ENCODE assay signal across 20 mouse cellular contexts in the genomic region with DNA sequence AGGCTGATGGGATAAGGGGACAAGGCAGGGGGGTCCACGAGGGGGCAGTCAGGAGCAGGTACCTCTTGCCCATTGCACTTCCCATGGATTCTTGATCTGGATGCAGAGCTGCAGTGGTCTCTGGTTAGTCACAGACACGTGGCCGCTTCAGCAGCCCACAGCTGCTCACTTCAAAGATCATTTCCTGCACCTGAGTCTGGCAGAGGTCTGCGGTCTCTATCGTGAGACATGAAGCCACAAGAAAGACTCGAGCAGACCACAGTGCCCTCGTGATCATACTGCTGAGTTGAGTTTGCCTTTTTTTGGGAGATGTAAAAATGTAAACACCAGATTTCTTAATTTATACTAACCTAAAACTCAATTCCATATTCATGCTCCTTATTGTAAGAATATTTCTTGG. TPM values are rescaled to one million over a fixed set of nuclear protein-coding genes. Genes with fewer than 3 reads are reported as not detected.
DNase-seq lines count a peak whose midpoint lies in the region; ATAC-seq and TF ChIP-seq lines count a peak whose summit lies in the region.
"Had no signal": no experiment of that assay in that cellular context is flagged by ENCODE, and none has a peak within 500 bp of the region (broad histone marks: within the 10 kb centered on the region; RNA-seq: fewer than 3 reads in every experiment).

No protein-coding gene starts in this region.

- H3K4me2 ChIP-seq in CH12.LX (ENCODE audit: insufficient read depth, low read depth, poor library complexity, severe bottlenecking), result no peak overlapping the region
- no peak overlapping the region for H3K4me2 ChIP-seq in kidney, embryonic 14.5 days (replicated peaks; ENCODE audit: low read depth, low read length)
- H3K4me2 ChIP-seq: hindbrain, embryonic 12.5 days; limb, embryonic 13.5 days had no signal

- no peak for TF ChIP-seq POLR2A in CH12.LX (IDR thresholded peaks at IDR 0.05; ENCODE audit: low read depth, low read length)

- H3K4me3 ChIP-seq in CH12.LX (replicated peaks in 1 of 3; ENCODE audit: low read depth in 2 of 3, low read length in 2 of 3, poor library complexity in 1 of 3), result no peak overlapping the region
- H3K4me3 ChIP-seq in kidney, embryonic 14.5 days (ENCODE audit: low read length), result no peak overlapping the region
- H3K4me3 ChIP-seq: erythroblast, embryonic 14.5 days; hindbrain, embryonic 12.5 days; left cerebral cortex, adult 2 months; limb, embryonic 13.5 days; megakaryocyte, embryonic 14.5 days had no signal

- DNase-seq in CD4-positive helper T cell, adult 2 months (ENCODE audit: low read depth, low spot score), result peak; percentile 89
- DNase-seq in CH12.LX (ENCODE audit: extremely low read depth), result peak; percentile 52
- DNase-seq in thymus, postnatal 10 days (ENCODE audit: low spot score in 2 of 2), result peak; percentile 48 to 59
- no peak for DNase-seq in frontal cortex, postnatal 10 days (ENCODE audit: low spot score in 2 of 2)
- no peak for DNase-seq in cerebellum, postnatal 4 days (ENCODE audit: low spot score in 2 of 2)
- no peak for DNase-seq in right cerebral cortex, postnatal 36 days (ENCODE audit: low spot score in 2 of 2)
- DNase-seq: cerebellum, postnatal 14 days; right cerebral cortex, postnatal 4 days had no signal

- no peak for TF ChIP-seq CTCF in CH12.LX (conservative IDR thresholded peaks at IDR 0.05 in 1 of 2, IDR thresholded peaks at IDR 0.05 in 1 of 2; ENCODE audit: low read depth in 2 of 2, low read length in 2 of 2)

- H3K9ac ChIP-seq in CH12.LX (ENCODE audit: insufficient read depth, low read depth), result no peak overlapping the region
- no peak overlapping the region for H3K9ac ChIP-seq in kidney, embryonic 14.5 days (ENCODE audit: low read depth, low read length)
- H3K9ac ChIP-seq: hindbrain, embryonic 12.5 days; limb, embryonic 13.5 days; liver, embryonic 14.5 days had no signal

- in situ Hi-C loops in CH12.LX (cut with MboI; ENCODE audit: low pct_ligation_motif_present, low pct_unique_long_range_greater_than_20kb, low sequenced_read_pairs), result loop anchor here (25.0 kb wide), 1 partner anchor 1227 kb away; no protein-coding TSS in a partner anchor

- no peak for TF ChIP-seq EP300 in CH12.LX (IDR thresholded peaks at IDR 0.05; ENCODE audit: low read length)

- no peaks in the 10 kb centered on the region for H3K79me2 ChIP-seq in CH12.LX (replicated peaks; ENCODE audit: control insufficient read depth, extremely low read depth, insufficient read depth, poor library complexity, severe bottlenecking)

- H3K4me1 ChIP-seq in CH12.LX (ENCODE audit: control insufficient read depth in 1 of 2, insufficient read depth in 2 of 2), result peaks cover 2 to 27% of the 10 kb centered on the region in 2 experiments; a peak in 3 of 4 replicates
- 0 out of 2 replicates have a peak, but pooled peaks cover 3% of the 10 kb centered on the region for H3K4me1 ChIP-seq in kidney, embryonic 14.5 days (ENCODE audit: control insufficient read depth, insufficient read depth, low read length)

- H3K9me3 ChIP-seq in CH12.LX (replicated peaks; ENCODE audit: low read length), result peaks cover 43% of the 10 kb centered on the region
- H3K9me3 ChIP-seq in kidney, embryonic 14.5 days (ENCODE audit: control insufficient read depth, low read length), result no peaks in the 10 kb centered on the region
- H3K9me3 ChIP-seq: hindbrain, embryonic 12.5 days; limb, embryonic 13.5 days had no signal

- ATAC-seq in megakaryocyte, adult 5-6 weeks (ENCODE audit: poor library complexity, severe bottlenecking), result peak; percentile 54
- no peak for ATAC-seq in kidney, embryonic 14.5 days (ENCODE audit: low FRiP score, low TSS enrichment)
- ATAC-seq: forebrain, embryonic 16.5 days; intestine, embryonic 16.5 days; midbrain, embryonic 16.5 days had no signal

- WGBS in kidney, embryonic 14.5 days, result 66% methylated on average over 7 of the region's 7 CpGs

- dilution Hi-C loops in CH12.LX (cut with MboI; ENCODE audit: extremely low pct_ligation_motif_present, extremely low pct_unique_long_range_greater_than_20kb, low sequenced_read_pairs), result no loop called here

- peaks cover 21% of the 10 kb centered on the region for H3K27me3 ChIP-seq in CH12.LX (replicated peaks)
- H3K27me3 ChIP-seq in kidney, embryonic 14.5 days (ENCODE audit: control insufficient read depth, insufficient read depth, low read length), result peaks cover 7% of the 10 kb centered on the region
- H3K27me3 ChIP-seq: hindbrain, embryonic 12.5 days had no signal

- TF ChIP-seq RAD21 in CH12.LX (IDR thresholded peaks at IDR 0.05; ENCODE audit: low read depth, low read length), result no peak

- no peaks in the 10 kb centered on the region for H3K36me3 ChIP-seq in CH12.LX (replicated peaks in 1 of 2; ENCODE audit: control insufficient read depth in 1 of 2, insufficient read depth in 1 of 2, low read length in 1 of 2)
- H3K36me3 ChIP-seq in kidney, embryonic 14.5 days (ENCODE audit: control insufficient read depth, insufficient read depth, low read length), result no peaks in the 10 kb centered on the region
- H3K36me3 ChIP-seq: hindbrain, embryonic 12.5 days; limb, embryonic 13.5 days had no signal

- H3K27ac ChIP-seq in CH12.LX (ENCODE audit: insufficient read depth, low read depth), result no peak overlapping the region
- no peak overlapping the region for H3K27ac ChIP-seq in kidney, embryonic 14.5 days (ENCODE audit: low read depth, low read length)
- H3K27ac ChIP-seq: hindbrain, embryonic 12.5 days; kidney, postnatal 0 days; left cerebral cortex, adult 2 months; limb, embryonic 13.5 days; liver, embryonic 14.5 days had no signal

TF ChIP-seq in CH12.LX, 34 proteins besides CTCF, POLR2A, EP300 and RAD21:
- no peak for TF ChIP-seq KAT2A (IDR thresholded peaks at IDR 0.05; ENCODE audit: insufficient replicate concordance, low read length)
- TF ChIP-seq MYC (IDR thresholded peaks at IDR 0.05; ENCODE audit: low read depth, low read length), result no peak
- no peak for TF ChIP-seq CHD2 (IDR thresholded peaks at IDR 0.05; ENCODE audit: low read length)
- TF ChIP-seq ETS1 (conservative IDR thresholded peaks at IDR 0.05; ENCODE audit: low read depth, low read length), result peak; percentile 66
- no peak for TF ChIP-seq SMC3 (IDR thresholded peaks at IDR 0.05; ENCODE audit: low read depth, low read length)
- peak; percentile 87 for TF ChIP-seq BHLHE40 (IDR thresholded peaks at IDR 0.05; ENCODE audit: low read depth, low read length)
- no peak for TF ChIP-seq ZMIZ1 (IDR thresholded peaks at IDR 0.05; ENCODE audit: low read depth, low read length)
- TF ChIP-seq MAZ (IDR thresholded peaks at IDR 0.05; ENCODE audit: low read depth, low read length), result no peak
- TF ChIP-seq ELF1 (IDR thresholded peaks at IDR 0.05; ENCODE audit: low read depth, low read length), result no peak
- no peak for TF ChIP-seq SIN3A (IDR thresholded peaks at IDR 0.05; ENCODE audit: low read length)

RNA-seq across cellular contexts. Expression of a gene that starts 34.1 kb away (rescaled TPM):
- not detected in 2 replicates for total RNA-seq in CH12.LX (2012; rRNA removed)
- not detected in 2 replicates for total RNA-seq in CH12.LX (2014; rRNA removed)
- not detected in 2 replicates for polyA plus RNA-seq in CH12.LX (2012; ENCODE audit: insufficient read length, low read depth)
- not detected in 2 replicates for total RNA-seq in megakaryocyte, adult 5-6 weeks (2015)
- not detected in 2 replicates for total RNA-seq in megakaryocyte, adult 5-6 weeks (2017)
- polyA plus RNA-seq in kidney, embryonic 14.5 days (2014; fragmentation: Nextera tagmentation; extraction: Ambion mirVana), result 0.03 TPM in 1 of 2 replicates, not detected in the other
- polyA plus RNA-seq: erythroblast, embryonic 14.5 days; liver, embryonic 14.5 days had no signal

Comparison
In these comparisons a context has a peak if more than half of its experiments do, and no peak if none do; other contexts are left out.
1. DNase-seq: peak in CD4-positive helper T cell, adult 2 months (single experiment), CH12.LX (single experiment) and thymus, postnatal 10 days (2 of 2); none in frontal cortex, postnatal 10 days (0 of 2), cerebellum, postnatal 4 days (0 of 2) and right cerebral cortex, postnatal 36 days (0 of 2).